Mouse (Mus musculus): ENCODE results near the gene Pramef25.
"Not testable (repeated sequence)": the region's sequence is repeated elsewhere in the genome, so short reads cannot be mapped to it uniquely, and the experiment has no call there.

Gene Pramef25

DNA sequence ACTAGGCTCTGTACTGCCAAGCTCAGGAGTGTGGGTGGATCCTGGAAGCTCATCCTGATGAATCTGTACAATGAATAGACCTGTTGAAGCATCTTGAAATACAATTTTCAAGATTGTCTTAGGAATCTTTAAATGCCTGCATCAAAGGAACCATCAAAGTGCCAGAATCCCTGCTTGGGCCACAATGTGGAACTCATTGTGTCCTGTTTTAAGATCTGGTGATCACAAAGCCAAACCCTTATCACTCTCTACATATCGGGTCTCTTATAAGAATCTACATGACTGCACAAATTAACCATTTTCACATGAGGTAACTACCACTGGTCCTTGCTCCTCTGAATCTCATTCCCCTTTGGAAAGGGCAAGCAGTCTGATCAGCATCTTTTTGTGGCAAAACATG lies at the start of gene Pramef25:
Pramef25 (minus strand) TSS at position 101 of the 400 bp plus-strand sequence.
- not testable (repeated sequence) for DNase-seq

DNA sequence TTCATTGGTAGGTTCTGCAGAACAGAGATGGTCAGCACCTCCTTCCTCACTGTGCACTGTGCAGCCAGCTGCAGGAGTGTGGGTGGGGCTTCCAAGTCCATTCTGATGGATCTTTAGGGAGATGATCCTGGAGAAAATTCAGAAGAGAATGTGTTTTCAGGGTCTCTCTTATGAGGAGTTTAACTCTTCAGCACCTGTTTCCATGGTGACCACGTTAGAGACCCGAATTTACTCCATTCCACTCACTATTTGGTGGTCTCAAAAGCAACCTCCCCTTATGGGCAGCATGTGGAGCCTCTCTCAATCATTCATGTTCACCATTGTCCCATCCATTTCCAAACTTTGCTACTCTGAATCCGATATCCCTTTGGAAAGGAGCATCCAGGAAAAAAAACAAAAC lies 43.5 kb upstream of the Pramef25 start, which contains the start of gene Pramef17:
Pramef17 (minus strand) TSS at position 101 of the 400 bp plus-strand sequence.
- DNase-seq, result not testable (repeated sequence)

DNA sequence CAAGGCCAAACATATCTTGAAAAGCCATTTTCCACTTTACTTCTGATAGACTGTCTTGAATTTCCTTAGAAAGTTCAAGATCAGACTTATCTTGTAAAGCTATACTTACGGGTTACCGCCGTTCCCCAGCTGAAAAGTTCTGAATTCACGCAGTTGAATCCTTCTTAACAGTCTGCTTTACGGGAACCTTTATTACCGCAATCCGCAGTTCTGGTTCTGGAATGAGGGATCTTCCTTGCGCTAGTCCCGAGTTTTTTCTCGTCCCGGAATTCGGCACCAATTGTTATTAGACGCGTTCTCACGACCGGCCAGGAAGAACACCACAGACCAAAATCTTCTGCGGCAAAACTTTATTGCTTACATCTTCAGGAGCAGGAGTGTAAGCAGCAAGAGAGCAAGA lies 37.3 kb upstream of the Pramef25 start:
- peak; percentile 59 for DNase-seq

GRCm38 (mm10) chr4:143987475-143987941 lies 36.7 kb upstream of the Pramef25 start:
- DNase-seq, result peak; percentile 24

DNA sequence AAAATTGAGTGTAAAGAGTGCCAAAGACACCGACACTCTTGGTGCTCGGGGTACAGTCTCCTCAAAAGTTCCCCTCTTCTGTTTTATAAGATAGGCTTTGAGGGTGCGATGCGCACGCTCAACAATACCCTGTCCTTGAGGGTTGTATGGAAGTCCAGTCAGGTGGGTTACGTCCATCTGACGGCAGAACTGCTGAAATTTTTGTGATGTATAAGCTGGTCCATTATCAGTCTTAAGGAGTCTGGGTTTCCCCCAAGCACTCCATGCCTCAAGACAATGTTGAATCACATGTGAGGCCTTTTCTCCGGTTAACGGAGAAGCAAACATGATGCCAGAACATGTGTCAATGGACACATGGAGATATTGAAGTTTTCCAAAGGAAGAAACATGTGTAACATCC lies 34.9 kb upstream of the Pramef25 start:
- peak; percentile 23 for DNase-seq

GRCm38 (mm10) chr4:143985165-143985564 lies 34.3 kb upstream of the Pramef25 start:
- peak; percentile 10 for DNase-seq

DNA sequence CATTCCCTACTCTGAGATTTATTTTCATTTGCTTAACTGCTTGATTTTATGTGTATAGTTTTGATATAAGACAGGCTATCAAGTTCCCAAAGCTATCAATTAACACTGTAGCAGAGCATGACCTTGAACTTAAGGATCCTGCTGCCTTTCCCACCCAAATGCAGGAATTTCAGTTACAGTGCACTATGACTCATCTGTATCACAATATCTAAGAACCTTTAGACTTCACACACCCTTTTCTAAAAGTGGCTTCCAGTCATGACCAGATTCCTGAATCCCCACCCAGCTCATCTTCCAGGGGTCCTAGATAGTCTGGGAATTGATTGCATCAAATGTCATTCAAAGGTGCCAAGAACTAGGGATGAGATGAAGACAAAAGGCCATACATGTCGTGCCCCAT lies 32.6 kb upstream of the Pramef25 start:
- DNase-seq, result not testable (repeated sequence)

DNA sequence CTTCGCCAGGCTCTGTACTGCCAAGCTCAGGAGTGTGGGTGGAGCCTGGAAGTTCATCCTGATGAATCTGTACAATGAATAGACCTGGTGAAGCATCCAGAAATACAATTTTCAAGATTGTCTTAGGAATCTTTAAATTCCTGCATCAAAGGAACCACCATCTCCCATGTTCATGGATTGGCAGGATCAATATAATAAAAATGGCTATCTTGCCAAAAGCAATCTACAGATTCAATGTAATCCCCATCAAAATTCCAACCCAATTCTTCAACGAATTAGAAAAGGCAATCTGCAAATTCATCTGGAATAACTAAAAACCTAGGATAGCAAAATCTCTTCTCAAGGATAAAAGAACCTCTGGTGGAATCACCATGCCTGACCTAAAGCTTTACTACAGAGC lies 16.0 kb upstream of the Pramef25 start, which contains the start of gene Gm13101:
Gm13101 (minus strand) TSS at position 101 of the 400 bp plus-strand sequence.
- DNase-seq, result not testable (repeated sequence)

DNA sequence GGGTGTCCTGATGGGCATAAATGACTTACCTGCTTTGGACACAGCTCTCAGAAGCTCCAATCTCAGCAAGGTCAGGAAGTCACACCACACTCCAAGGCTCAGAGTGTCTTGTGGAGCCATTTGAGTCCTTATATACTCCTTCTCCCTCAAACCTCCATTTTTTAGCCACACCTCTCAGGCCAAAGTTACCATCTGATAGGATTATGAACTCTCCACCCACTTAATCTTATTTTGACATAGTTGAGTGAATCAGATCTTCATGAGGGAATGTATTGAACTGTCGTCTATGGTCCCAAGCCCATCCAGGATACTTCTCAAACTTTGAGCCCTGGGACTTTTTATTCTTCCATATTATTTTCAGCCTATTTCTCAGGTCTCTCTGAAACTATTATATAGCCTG lies 50.5 kb downstream of the Pramef25 start, which contains the start of gene Pramef6:
Pramef6 (minus strand) TSS at position 101 of the 400 bp plus-strand sequence.
- not testable (repeated sequence) for DNase-seq
